Mouse (Mus musculus): ENCODE data around the gene Prickle1. TPM values are rescaled to one million over a fixed set of nuclear protein-coding genes. Genes with fewer than 3 reads are reported as not detected.

The Prickle1 gene
- polyA plus RNA-seq, 3 experiments from 2014 or later = 0.45 to 1.5 (median 0.64) TPM

DNA sequence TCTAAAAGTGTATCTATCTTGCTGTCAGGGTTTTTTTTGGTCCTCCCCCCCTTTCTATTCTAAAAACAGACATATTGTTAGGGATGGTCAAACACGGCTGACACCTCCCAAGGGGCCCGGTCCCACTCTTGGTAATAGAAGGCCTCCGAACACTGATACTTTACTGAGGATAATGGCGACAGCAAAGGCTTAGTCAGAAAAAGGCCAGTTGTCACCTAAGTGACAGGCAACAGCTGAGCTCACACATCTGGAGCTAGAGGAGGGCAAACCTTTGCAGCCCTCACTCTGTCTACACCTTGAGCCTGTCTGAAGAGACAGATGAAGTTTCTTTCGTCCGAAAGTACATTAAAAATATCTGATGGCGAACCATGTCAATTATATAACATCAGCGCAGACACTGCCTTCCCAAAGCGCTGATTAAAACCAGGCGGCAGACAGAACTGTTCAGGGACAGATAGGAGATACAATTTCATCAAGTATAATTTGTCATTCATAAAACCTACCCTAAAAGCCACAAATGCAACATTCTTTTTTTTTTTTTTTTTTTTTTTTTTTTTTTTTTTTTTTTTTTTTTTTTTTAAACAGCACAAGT lies 1.3 kb downstream of the Prickle1 start:
- no peak for ATAC-seq

DNA sequence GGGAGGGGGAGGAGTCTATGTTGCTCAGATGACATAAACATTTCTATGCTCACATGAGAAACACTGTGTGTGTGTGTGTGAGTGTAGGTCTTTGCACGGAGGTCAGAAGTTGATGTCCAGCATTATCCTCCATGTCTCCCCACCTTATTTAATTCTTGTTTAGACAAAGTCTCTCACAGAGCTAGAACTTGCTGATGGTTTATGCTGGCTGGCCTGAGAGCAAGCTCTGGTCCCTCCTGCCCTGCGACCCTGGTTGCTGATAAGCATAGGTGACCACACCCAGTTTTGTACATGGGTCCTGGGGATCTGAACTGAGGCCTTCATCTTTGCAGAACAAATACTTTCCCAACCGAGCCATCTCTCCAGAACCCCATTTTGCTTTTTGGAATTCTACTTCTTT lies 3.1 kb downstream of the Prickle1 start:
- no peak for ATAC-seq

DNA sequence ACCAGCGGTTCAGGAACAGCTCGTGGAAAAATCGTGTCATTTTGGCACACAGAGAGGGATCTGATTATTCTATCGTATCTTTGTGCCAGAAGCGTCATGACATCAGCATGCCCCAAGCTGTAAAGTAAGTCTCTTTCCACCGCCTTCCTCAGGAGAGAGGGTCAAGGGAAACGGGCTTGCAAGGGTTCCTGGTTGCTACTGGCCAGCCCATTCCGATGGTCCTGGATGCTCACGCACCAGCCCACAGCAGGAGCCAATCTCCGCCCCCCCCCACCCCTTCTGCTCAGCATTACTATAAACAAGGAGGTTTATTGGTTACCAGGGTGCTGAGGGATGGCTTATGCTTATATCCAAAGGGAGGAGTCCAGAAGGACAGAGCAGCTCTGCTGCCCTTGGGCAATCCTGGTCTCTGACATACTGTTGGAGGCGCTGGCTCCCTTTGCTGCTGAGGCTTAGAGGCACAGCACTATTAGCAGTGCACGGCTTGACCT lies 3.8 kb downstream of the Prickle1 start:
- ATAC-seq = no peak

DNA sequence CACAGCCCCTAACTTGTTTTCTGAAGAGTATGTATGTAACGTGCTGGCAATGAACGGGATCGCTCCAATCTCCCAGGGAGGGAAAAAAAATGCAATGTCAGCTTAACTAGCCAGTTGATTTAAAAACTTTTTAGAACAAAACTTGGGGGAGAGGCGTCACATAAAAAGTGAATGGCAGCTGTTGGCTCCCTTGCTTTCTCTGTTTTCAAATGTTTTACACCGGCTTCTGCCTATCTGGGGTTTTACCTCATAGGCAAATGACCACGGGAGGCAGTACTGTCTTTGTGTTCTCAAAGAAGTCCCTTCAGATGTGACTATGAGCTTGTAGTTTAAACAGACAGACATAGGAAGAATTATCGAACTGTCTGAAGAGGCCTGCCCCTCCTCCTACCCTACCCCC lies 4.3 kb downstream of the Prickle1 start:
- ATAC-seq = no peak

GRCm38 (mm10) chr15:93588401-93588800 lies 7.3 kb downstream of the Prickle1 start:
- no peak for ATAC-seq

DNA sequence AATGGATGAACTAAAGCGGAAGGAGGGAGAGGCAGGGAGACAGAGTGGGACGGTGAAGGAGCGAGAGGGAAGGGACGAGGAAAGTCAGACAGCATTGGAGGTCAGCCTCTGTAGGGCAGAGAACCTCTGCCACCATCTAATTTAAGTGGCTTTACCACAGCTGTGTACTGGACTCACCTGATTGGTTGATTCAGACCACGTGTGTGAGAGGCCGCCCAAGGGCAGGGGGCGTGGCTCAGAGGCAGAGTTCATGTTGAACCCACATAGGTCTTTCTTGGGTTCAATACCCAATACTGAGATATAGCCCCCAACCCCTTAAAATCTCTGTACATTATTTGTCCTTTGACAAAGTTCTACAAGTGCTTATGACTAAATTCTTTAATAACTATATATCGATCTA lies 8.0 kb downstream of the Prickle1 start:
- no peak for ATAC-seq

DNA sequence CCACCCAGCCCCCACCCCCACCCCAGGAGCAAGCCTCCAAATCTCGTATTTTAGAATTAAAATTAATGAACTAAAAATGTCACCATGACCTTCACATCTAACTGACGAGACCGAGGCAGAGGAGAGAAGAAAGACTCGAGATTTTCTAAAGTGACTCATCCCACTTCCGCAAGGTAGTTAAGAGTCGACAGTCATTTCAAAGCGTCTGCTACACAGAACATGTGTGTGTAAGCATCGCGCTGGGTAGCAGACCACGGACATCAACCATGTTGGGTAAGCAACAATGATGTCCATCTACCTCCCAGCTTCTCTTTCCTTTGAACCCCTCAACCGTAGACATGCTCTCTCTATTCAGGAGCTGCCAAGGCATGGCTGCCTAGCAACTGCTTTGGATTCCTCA lies 12.6 kb downstream of the Prickle1 start:
- ATAC-seq = peak; percentile 86

- ATAC-seq = no peak
Measured at GRCm38 (mm10) chr15:93581736-93582135, 14.0 kb downstream of the Prickle1 start.

DNA sequence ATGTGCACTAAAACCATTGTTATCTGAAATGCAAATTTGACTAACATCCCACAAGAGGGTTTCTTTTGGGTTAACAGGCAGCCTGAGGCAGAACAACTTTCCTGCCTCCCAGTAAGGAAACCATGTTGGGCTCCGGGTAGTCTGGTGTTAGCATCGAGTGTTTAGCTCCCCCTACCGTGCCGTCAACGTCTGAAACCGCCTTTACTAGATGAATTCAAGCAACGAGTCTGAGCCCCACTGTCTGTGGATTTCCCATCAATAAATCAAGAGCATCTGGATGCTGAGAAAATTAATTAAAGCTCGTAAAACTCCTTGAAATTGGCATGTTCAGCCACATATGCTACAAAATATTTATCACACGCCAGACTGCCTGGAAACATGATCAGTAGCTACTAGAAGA lies 15.8 kb downstream of the Prickle1 start:
- ATAC-seq = no peak

DNA sequence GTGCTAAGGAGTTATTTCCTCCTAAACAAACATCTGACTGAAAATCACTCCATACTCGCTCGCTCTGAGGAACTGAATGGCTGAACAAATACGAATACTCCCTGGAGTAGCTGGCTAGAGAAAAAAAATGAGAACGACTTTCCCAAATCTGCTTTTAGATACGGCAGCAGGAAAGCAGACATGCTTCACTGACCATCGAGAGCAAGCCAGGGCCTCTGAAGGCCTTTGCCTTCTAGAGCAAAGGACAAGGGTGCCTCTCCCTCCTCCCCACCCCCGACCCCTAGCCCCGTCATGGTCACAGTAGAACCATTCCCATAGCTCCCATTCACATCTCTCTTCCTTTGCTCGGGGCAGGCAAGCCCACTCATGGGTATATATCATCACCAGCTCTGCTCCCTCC lies 16.6 kb downstream of the Prickle1 start:
- no peak for ATAC-seq

GRCm38 (mm10) chr15:93576361-93576760 lies 19.3 kb downstream of the Prickle1 start:
- no peak for ATAC-seq

DNA sequence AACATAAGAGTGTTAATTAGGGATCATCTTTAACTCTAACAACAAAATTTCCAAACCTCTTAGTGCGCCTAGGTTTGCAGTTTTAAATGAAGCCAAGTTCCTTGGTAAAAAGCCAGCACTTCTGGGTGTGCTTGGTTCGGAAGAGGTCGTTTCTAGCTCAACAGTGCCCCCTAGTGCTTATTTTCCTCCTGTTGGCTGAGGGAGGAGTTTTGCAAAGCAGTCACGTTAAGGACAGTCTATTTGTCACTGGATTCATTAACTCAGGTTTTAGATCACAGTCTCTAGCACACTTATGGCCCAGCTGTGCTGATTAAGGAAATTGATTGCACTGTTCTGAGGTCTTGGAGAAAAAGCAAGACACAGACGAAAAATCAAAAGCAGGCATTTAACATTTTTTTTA lies 19.8 kb downstream of the Prickle1 start:
- peak; percentile 96 for ATAC-seq

DNA sequence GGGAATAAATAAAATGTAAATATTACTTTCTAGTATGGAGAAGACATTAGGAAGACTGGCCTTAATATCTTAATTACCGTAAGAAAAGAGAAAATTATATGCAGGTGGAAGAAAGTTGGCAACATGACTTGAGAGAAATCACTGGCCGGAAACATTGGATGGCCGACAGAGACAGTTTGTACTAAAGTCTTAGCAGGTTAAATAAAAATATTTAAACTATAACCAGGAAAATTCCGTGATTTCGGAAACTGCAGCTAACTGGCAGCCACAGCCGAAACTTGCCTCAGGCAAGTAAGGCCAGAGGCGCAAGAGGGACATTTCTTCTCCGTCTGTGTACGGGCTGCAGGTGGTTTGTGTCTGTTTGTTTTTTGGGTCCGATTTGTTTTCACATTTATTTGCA lies 22.8 kb downstream of the Prickle1 start:
- no peak for ATAC-seq

- no peak for ATAC-seq
Measured at GRCm38 (mm10) chr15:93570881-93571495, 24.7 kb downstream of the Prickle1 start.

GRCm38 (mm10) chr15:93568911-93569310 lies 26.8 kb downstream of the Prickle1 start:
- no peak for ATAC-seq

DNA sequence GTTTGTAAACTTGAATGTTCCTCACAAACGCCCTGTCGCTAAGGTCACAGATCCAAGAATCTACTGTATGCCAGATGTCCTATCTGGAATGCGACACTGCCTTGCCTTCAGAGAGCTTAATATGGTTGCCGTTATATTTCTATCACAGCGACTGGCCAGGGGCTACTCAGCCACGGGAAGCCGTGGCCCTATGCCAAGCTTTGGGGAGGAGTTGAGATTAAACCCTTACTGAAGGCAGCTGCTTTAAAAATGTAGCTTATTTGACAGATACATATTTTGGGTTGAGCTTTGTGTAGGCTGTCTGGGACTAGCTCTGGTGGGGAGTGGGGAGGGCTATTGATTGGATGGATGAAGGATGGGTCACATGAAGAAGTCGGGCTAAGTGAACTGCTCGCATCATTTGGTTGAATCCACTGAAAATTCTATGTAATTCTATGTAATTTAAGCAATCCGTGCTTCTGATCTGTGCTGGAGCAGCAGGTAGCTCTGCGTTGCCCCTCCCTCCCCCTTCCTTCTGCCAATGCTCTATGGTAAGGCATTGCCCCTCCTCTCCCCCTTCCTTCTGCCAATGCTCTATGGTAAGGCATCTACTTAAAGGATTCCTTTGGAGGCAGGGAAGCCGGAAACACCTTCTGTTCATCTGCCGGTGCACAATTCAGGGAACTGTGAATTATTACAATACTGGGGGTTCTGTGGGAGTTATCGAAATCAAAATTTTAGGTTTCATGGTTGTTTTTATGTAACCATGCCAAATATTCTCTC lies 28.0 kb downstream of the Prickle1 start:
- ATAC-seq = no peak

DNA sequence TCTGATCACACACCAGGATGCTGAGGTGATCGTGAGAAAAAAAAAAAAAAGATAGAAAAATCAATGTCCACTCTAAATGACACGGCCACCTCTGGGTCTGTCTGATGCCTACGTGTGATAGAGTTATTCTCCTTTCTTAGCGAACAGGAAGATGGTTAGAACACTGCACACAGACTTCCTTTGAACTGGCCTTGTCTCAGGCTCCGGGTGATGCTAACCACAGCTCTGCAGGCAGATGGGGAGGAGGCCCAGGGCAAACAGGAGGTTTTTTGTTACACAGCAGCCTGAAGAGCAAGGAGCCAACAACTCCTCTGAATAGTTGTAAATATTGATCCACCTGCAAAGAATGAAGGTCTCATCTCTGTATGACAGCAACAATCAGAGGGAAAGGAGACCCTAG lies 32.2 kb downstream of the Prickle1 start:
- peak; percentile 83 for ATAC-seq

GRCm38 (mm10) chr15:93561540-93561939 lies 34.2 kb downstream of the Prickle1 start:
- no peak for ATAC-seq

DNA sequence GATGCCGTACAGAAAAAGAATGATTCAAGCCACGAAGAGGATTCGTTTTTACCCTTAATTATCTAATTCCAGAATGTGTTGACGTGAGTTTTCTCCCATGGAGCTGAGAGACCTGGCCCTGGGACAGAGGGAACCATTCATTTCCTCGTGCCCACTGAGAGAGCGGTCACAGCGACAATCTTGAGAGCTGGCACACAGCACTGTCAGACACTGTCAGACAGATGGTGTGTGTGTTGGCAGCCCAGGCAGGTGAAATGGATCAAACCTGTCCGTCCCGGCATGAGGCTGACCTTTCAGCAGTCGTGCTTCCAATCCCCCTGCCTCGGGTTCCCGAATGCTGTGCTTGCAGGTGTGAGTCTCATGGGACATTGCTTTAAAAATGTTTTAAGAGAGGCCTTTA lies 37.3 kb downstream of the Prickle1 start:
- ATAC-seq = no peak

GRCm38 (mm10) chr15:93555719-93556118 lies 40.0 kb downstream of the Prickle1 start:
- ATAC-seq = no peak

DNA sequence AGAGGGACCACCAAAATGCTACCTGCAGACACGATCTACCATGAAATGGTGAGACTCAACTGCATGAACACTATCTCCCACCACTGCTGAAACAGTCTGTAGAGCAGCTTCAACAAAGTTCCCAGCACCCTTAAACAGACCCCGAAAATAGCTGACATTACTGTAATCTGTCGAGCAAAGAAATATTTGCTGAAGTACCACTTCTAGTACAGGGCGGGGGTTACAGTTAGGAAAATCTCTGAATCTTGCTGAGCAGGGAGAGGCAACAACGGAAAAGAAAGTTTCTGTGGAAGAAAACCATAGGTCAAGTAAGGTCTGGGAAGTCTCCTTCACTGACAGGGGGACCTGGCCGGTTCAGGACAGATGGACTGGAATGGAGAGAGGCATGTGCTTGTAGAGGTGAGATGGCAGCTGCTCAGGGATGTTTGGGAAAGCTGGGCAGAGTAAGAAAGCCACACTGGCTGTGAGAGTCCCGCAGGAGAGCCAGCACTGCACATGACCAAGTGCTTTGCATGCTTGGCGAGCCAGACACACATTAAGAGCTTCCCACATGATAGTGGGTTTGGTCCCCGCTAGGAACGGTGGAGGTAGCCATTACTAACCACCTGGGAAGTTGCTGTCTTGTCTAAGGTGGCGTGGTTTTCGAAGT lies 41.4 kb downstream of the Prickle1 start:
- no peak for ATAC-seq

DNA sequence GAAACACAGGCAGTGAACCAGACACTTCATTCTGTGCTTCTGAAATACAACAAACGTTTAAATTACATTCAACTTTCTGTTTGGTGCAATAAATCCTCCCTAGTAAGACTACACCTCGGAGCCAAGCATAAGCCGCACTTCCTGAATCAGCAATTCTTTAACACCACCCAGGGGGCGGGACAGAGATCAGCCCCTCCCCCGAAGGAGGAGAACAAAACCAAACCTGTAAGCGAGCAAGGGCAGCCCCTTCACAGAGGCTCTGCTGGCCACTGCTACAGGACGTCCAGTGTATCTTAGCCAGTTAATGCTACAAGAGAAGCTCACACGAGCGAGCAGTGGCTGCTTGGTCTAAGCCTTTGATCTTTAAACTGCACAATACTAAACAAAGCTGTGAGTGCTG lies 43.5 kb downstream of the Prickle1 start:
- peak; percentile 85 for ATAC-seq

DNA sequence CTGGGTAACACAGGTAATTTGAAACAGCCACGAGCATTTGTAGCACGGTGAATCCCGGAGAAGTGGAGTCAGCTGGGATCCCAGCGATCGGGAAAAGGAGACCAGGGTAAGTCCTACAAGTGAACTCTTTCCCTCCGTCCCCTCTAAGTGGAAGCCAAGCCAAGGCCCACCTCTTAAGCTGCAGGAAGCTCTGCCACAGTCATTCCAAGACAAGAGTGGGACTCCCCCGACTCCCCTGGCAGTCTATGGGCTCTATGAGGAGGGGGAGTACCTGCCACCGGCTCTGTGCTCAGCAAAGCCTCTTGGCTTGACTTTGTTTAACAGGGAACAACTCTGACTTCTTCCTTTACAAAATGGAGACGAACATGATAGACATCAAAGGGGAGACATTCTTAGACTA lies 47.4 kb downstream of the Prickle1 start:
- no peak for ATAC-seq

Data from inflammation-experienced regulatory T-cells, adult 6 months (primary cell).